ENCODE assay signal across 9 mouse cellular contexts in genomic region chr4:63010226-63010625, GRCm38 (mm10). TPM values are rescaled to one million over a fixed set of nuclear protein-coding genes. Genes with fewer than 3 reads are reported as not detected.
DNase-seq lines count a peak whose midpoint lies in the region; ATAC-seq and TF ChIP-seq lines count a peak whose summit lies in the region.
"Had no signal": no experiment of that assay in that cellular context is flagged by ENCODE, and none has a peak within 500 bp of the region (broad histone marks: within the 10 kb centered on the region; RNA-seq: fewer than 3 reads in every experiment).

No protein-coding gene starts in this region.

- no peaks in the 10 kb centered on the region for H3K79me2 ChIP-seq in heart, adult 2 months (replicated peaks; ENCODE audit: control insufficient read depth, insufficient read depth, low read length)

- peak; percentile 13; the same call in 1 of the 2 replicates for ATAC-seq in limb, embryonic 14.5 days (ENCODE audit: low FRiP score, low read depth)
- no peak for ATAC-seq in hindbrain, embryonic 14.5 days (ENCODE audit: low FRiP score)
- ATAC-seq in liver, embryonic 12.5 days = no peak

- peak; percentile 54 for DNase-seq in limb, embryonic 14.5 days (ENCODE audit: low spot score)
- DNase-seq in limb, embryonic 10.5 days (ENCODE audit: low spot score) = no peak
- DNase-seq in cerebellum, postnatal 10 days = peak; percentile 84 to 91
- peak; percentile 47 to 74 for DNase-seq in heart, adult 2 months
- DNase-seq in lung, postnatal 36 days = peak; percentile 81
- no peak for DNase-seq in hindbrain, embryonic 14.5 days (ENCODE audit: low spot score)

- H3K9me3 ChIP-seq in limb, embryonic 14.5 days (ENCODE audit: control insufficient read depth, low read length) = 0 out of 2 replicates have a peak, but pooled peaks cover 2% of the 10 kb centered on the region
- H3K9me3 ChIP-seq in limb, embryonic 10.5 days (replicated peaks) = no peaks in the 10 kb centered on the region
- H3K9me3 ChIP-seq in hindbrain, embryonic 14.5 days (ENCODE audit: control insufficient read depth, low read length) = no peaks in the 10 kb centered on the region
- no peaks in the 10 kb centered on the region for H3K9me3 ChIP-seq in liver, embryonic 12.5 days (replicated peaks)
- H3K9me3 ChIP-seq: embryonic facial prominence, embryonic 12.5 days had no signal

- H3K9ac ChIP-seq in limb, embryonic 14.5 days (ENCODE audit: low read depth, low read length, severe bottlenecking) = no peak overlapping the region
- no peak overlapping the region for H3K9ac ChIP-seq in heart, adult 2 months (ENCODE audit: low read depth, low read length)
- H3K9ac ChIP-seq in hindbrain, embryonic 14.5 days = no peak overlapping the region
- H3K9ac ChIP-seq in liver, embryonic 12.5 days = no peak overlapping the region
- H3K9ac ChIP-seq: embryonic facial prominence, embryonic 12.5 days; liver, embryonic 14.5 days had no signal

- peaks cover 16% of the 10 kb centered on the region for H3K4me1 ChIP-seq in limb, embryonic 14.5 days (ENCODE audit: control insufficient read depth, insufficient read depth, low read length)
- H3K4me1 ChIP-seq in limb, embryonic 10.5 days = no peaks in the 10 kb centered on the region
- peaks cover 3% of the 10 kb centered on the region for H3K4me1 ChIP-seq in heart, adult 2 months (ENCODE audit: control insufficient read depth, insufficient read depth, low read length)
- H3K4me1 ChIP-seq in hindbrain, embryonic 14.5 days (replicated peaks; ENCODE audit: control insufficient read depth, insufficient read depth, low read length) = peaks cover 16% of the 10 kb centered on the region
- peaks cover 7% of the 10 kb centered on the region; the same call in 1 of the 2 replicates for H3K4me1 ChIP-seq in liver, embryonic 12.5 days
- H3K4me1 ChIP-seq: embryonic facial prominence, embryonic 12.5 days had no signal

- no peak overlapping the region for H3K4me3 ChIP-seq in limb, embryonic 14.5 days (replicated peaks; ENCODE audit: low read length)
- no peak overlapping the region for H3K4me3 ChIP-seq in limb, embryonic 10.5 days
- no peak overlapping the region for H3K4me3 ChIP-seq in heart, adult 2 months
- H3K4me3 ChIP-seq in hindbrain, embryonic 14.5 days (replicated peaks; ENCODE audit: low read length) = no peak overlapping the region
- H3K4me3 ChIP-seq in liver, embryonic 12.5 days = no peak overlapping the region
- H3K4me3 ChIP-seq: embryonic facial prominence, embryonic 12.5 days had no signal

- no peak for TF ChIP-seq CTCF in heart, adult 2 months (IDR thresholded peaks at IDR 0.05)

- intact Hi-C loops in heart, adult 2 months (cut with DNase I) = loop anchor here (2.0 kb wide), 1 partner anchor 75 kb away; no protein-coding TSS in a partner anchor

- 0 out of 2 replicates have a peak, but pooled peaks have one; percentile 17 for TF ChIP-seq EP300 in heart, adult 2 months (IDR thresholded peaks at IDR 0.05; ENCODE audit: insufficient read depth, low read depth, low read length)

- H3K36me3 ChIP-seq in limb, embryonic 14.5 days (ENCODE audit: control insufficient read depth, insufficient read depth, low read length) = no peaks in the 10 kb centered on the region; the same call in 1 of the 2 replicates
- H3K36me3 ChIP-seq in limb, embryonic 10.5 days = no peaks in the 10 kb centered on the region
- no peaks in the 10 kb centered on the region for H3K36me3 ChIP-seq in heart, adult 2 months (ENCODE audit: control insufficient read depth, insufficient read depth, low read length)
- no peaks in the 10 kb centered on the region for H3K36me3 ChIP-seq in hindbrain, embryonic 14.5 days (replicated peaks; ENCODE audit: control insufficient read depth, insufficient read depth)
- no peaks in the 10 kb centered on the region for H3K36me3 ChIP-seq in liver, embryonic 12.5 days
- H3K36me3 ChIP-seq: embryonic facial prominence, embryonic 12.5 days had no signal

- TF ChIP-seq POLR2A in limb, embryonic 14.5 days (IDR thresholded peaks at IDR 0.05; ENCODE audit: borderline replicate concordance, extremely low read depth, insufficient read depth, insufficient read length) = no peak
- no peak for TF ChIP-seq POLR2A in heart, adult 2 months (IDR thresholded peaks at IDR 0.05; ENCODE audit: insufficient read depth, low read depth, low read length)

- no peaks in the 10 kb centered on the region for H3K27me3 ChIP-seq in limb, embryonic 14.5 days (ENCODE audit: control insufficient read depth, insufficient read depth, low read length)
- H3K27me3 ChIP-seq in limb, embryonic 10.5 days (ENCODE audit: low read depth, poor library complexity, severe bottlenecking) = no peaks in the 10 kb centered on the region
- no peaks in the 10 kb centered on the region; the same call in 1 of the 2 replicates for H3K27me3 ChIP-seq in heart, adult 2 months (ENCODE audit: control insufficient read depth, insufficient read depth, low read length)
- H3K27me3 ChIP-seq in hindbrain, embryonic 14.5 days (ENCODE audit: control insufficient read depth, insufficient read depth, low read length) = no peaks in the 10 kb centered on the region
- H3K27me3 ChIP-seq in liver, embryonic 12.5 days (replicated peaks) = no peaks in the 10 kb centered on the region
- H3K27me3 ChIP-seq: embryonic facial prominence, embryonic 12.5 days had no signal

- WGBS in limb, embryonic 14.5 days = 73% methylated on average over 4 of the region's 4 CpGs
- 90% methylated on average over 4 of the region's 4 CpGs for WGBS in limb, embryonic 10.5 days
- 47% methylated on average over 4 of the region's 4 CpGs for WGBS in heart, adult 2 months
- WGBS in hindbrain, embryonic 14.5 days = 85% methylated on average over 4 of the region's 4 CpGs
- WGBS in liver, embryonic 12.5 days (ENCODE audit: insufficient replicate concordance) = 64% methylated on average over 4 of the region's 4 CpGs

- no peak overlapping the region for H3K4me2 ChIP-seq in limb, embryonic 14.5 days (replicated peaks; ENCODE audit: low read depth, low read length, severe bottlenecking)
- H3K4me2 ChIP-seq in hindbrain, embryonic 14.5 days (replicated peaks) = no peak overlapping the region
- H3K4me2 ChIP-seq in liver, embryonic 12.5 days = no peak overlapping the region
- H3K4me2 ChIP-seq: embryonic facial prominence, embryonic 12.5 days had no signal

- no peak overlapping the region for H3K27ac ChIP-seq in limb, embryonic 14.5 days (replicated peaks; ENCODE audit: low read depth, low read length)
- no peak overlapping the region for H3K27ac ChIP-seq in limb, embryonic 10.5 days
- H3K27ac ChIP-seq in heart, adult 2 months = no peak overlapping the region
- no peak overlapping the region for H3K27ac ChIP-seq in hindbrain, embryonic 14.5 days
- H3K27ac ChIP-seq in liver, embryonic 12.5 days = no peak overlapping the region
- H3K27ac ChIP-seq: embryonic facial prominence, embryonic 12.5 days; liver, embryonic 14.5 days had no signal

RNA-seq across cellular contexts. Expression of gene Zfp618, which starts 44.9 kb away (rescaled TPM):
- polyA plus RNA-seq in limb, embryonic 14.5 days (2012; rRNA removed) = 32.0 and 39.6 TPM in 2 replicates
- polyA plus RNA-seq in limb, embryonic 14.5 days (2014; fragmentation: Nextera tagmentation; extraction: Ambion mirVana) = 24.9 and 35.4 TPM in 2 replicates
- polyA plus RNA-seq in limb, embryonic 10.5 days (2016; fragmentation: Nextera tagmentation; extraction: Ambion mirVana) = 23.7 and 35.7 TPM in 2 replicates
- 1 to 10 TPM in 1 of 2 experiments, under 1 TPM in 1; 0.37 to 2.2 TPM for total RNA-seq in heart, adult 2 months (2021)
- polyA plus RNA-seq in heart, adult 2 months (2012; rRNA removed) = 0.25 and 0.47 TPM in 2 replicates
- 31.4 and 37.0 TPM in 2 replicates for polyA plus RNA-seq in hindbrain, embryonic 14.5 days (2014; fragmentation: Nextera tagmentation; extraction: Ambion mirVana)
- 4.4 and 5.8 TPM in 2 replicates for polyA plus RNA-seq in liver, embryonic 12.5 days (2016; fragmentation: Nextera tagmentation; extraction: Ambion mirVana)

Comparison
In these comparisons a context has a peak if more than half of its experiments do, and no peak if none do; other contexts are left out.
1. DNase-seq: peak in limb, embryonic 14.5 days (single experiment), cerebellum, postnatal 10 days (2 of 2), heart, adult 2 months (2 of 2) and lung, postnatal 36 days (single experiment); none in limb, embryonic 10.5 days (single experiment) and hindbrain, embryonic 14.5 days (single experiment).